Comparison of ENCODE assay signal across 8 mouse cellular contexts in genomic region chr4:137388059-137388794, GRCm38 (mm10). TPM values are rescaled to one million over a fixed set of nuclear protein-coding genes. Genes with fewer than 3 reads are reported as not detected.
DNase-seq lines count a peak whose midpoint lies in the region; ATAC-seq lines count a peak whose summit lies in the region.

No protein-coding gene starts in this region.

- H3K9me3 ChIP-seq in hindbrain, embryonic 15.5 days: no peaks in the 10 kb centered on the region

- H3K4me3 ChIP-seq in hindbrain, embryonic 15.5 days: peak overlapping the region; percentile 72

- ATAC-seq in hindbrain, embryonic 15.5 days (ENCODE audit: low FRiP score, low read depth): peak; percentile 96

- H3K36me3 ChIP-seq in hindbrain, embryonic 15.5 days: no peaks in the 10 kb centered on the region

- peak overlapping the region; percentile 76 for H3K9ac ChIP-seq in hindbrain, embryonic 15.5 days

- H3K4me2 ChIP-seq in hindbrain, embryonic 15.5 days: peak overlapping the region; percentile 71

- H3K27ac ChIP-seq in hindbrain, embryonic 15.5 days (replicated peaks): peak overlapping the region; percentile 96

- peak; percentile 84 for DNase-seq in T-cell, adult 2 months (ENCODE audit: low spot score)
- DNase-seq in cerebellum, postnatal 36 days: peak; percentile 83 to 86
- peak; percentile 82 to 92 for DNase-seq in frontal cortex, postnatal 36 days (ENCODE audit: low spot score in 2 of 2)
- peak; percentile 73 for DNase-seq in left cerebral cortex, adult 11 months (ENCODE audit: low spot score)
- DNase-seq in lung, postnatal 4 days: peak; percentile 89 to 91
- DNase-seq in retina, postnatal 7 days (ENCODE audit: low read depth, low spot score): peak; percentile 88
- DNase-seq in urinary bladder, adult 2 months (ENCODE audit: low spot score): peak; percentile 80

- H3K27me3 ChIP-seq in hindbrain, embryonic 15.5 days: no peaks in the 10 kb centered on the region

- WGBS in hindbrain, embryonic 15.5 days: under 1% methylated on average over 44 of the region's 46 CpGs

- peaks cover 20% of the 10 kb centered on the region for H3K4me1 ChIP-seq in hindbrain, embryonic 15.5 days (replicated peaks)

RNA-seq across cellular contexts. Expression of gene Cela3a, which starts 21.4 kb away (rescaled TPM):
- not detected in 2 replicates for polyA plus RNA-seq in hindbrain, embryonic 15.5 days (2015; fragmentation: Nextera tagmentation; extraction: Ambion mirVana)
- not detected in 2 replicates for polyA plus RNA-seq in urinary bladder, adult 2 months (2012; rRNA removed)

RNA-seq across cellular contexts. Expression of gene Cdc42, which starts 30.7 kb away (rescaled TPM):
- polyA plus RNA-seq in hindbrain, embryonic 15.5 days (2015; fragmentation: Nextera tagmentation; extraction: Ambion mirVana): 931 and 940 TPM in 2 replicates
- polyA plus RNA-seq in urinary bladder, adult 2 months (2012; rRNA removed): 326 and 339 TPM in 2 replicates

RNA-seq across cellular contexts. Expression of gene Cela3b, which starts 42.1 kb away (rescaled TPM):
- polyA plus RNA-seq in hindbrain, embryonic 15.5 days (2015; fragmentation: Nextera tagmentation; extraction: Ambion mirVana): not detected in 2 replicates
- polyA plus RNA-seq in urinary bladder, adult 2 months (2012; rRNA removed): 0.34 TPM in 1 of 2 replicates, not detected in the other

Comparison
In these comparisons a context has a peak if more than half of its experiments do, and no peak if none do; other contexts are left out.
1. Peak in every context shown above with its lines: DNase-seq, ATAC-seq, H3K4me3 ChIP-seq and H3K27ac ChIP-seq.